Mouse (Mus musculus) heart, postnatal 14 days (tissue): Measurements from ENCODE around the gene Camk2g. TPM values are rescaled to one million over a fixed set of nuclear protein-coding genes. Genes with fewer than 3 reads are reported as not detected.
"Not testable (repeated sequence)": the region's sequence is repeated elsewhere in the genome, so short reads cannot be mapped to it uniquely, and the experiment has no call there.

ENCODE experiments used
- DNase-seq, 2 experiments: peaks; one replicate each; pipeline ENCODE4 v3.0.0; 2021 to 2022
- intact Hi-C: fragments of 180-260 bp; cut with DNase I; formaldehyde crosslinking; loops from one replicate; pipeline ENCODE4 v1.15.1; 2025
- total RNA-seq, 2 experiments: library from RNA; stranded (reverse); gene quantifications; 2 replicates each; pipeline ENCODE4 v1.2.3; 2021

Camk2g gene
- total RNA-seq, 2 experiments from 2014 or later = 40.8 to 42.3 TPM

GRCm38 (mm10) chr14:20713832-20714231 is 80.1 kb downstream of the Camk2g start:
- intact Hi-C loops = loop anchor here (2.0 kb wide), 1 partner anchor 13 kb away; no protein-coding TSS in a partner anchor
- no peak for DNase-seq

DNA sequence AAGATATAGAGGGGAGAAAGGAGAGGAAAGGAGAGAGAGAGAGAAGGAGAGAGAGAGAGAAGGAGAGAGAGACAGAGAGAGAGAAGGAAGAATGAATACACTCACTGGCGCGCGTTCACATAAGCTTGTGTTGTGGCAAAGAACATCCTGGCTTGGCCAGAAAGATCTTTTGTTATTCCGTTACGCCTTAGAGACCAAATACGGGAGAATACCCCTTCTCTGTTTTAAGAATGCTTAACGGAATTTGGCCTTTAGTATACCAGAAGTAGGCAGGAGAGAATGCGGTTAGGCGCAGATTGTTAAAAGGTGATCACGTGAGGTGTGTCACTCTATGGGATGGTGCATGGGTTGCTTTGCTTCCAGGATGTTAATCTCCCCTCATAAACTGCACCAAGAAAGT is 85.6 kb downstream of the Camk2g start:
- no peak for DNase-seq
- intact Hi-C loops = no loop called here

DNA sequence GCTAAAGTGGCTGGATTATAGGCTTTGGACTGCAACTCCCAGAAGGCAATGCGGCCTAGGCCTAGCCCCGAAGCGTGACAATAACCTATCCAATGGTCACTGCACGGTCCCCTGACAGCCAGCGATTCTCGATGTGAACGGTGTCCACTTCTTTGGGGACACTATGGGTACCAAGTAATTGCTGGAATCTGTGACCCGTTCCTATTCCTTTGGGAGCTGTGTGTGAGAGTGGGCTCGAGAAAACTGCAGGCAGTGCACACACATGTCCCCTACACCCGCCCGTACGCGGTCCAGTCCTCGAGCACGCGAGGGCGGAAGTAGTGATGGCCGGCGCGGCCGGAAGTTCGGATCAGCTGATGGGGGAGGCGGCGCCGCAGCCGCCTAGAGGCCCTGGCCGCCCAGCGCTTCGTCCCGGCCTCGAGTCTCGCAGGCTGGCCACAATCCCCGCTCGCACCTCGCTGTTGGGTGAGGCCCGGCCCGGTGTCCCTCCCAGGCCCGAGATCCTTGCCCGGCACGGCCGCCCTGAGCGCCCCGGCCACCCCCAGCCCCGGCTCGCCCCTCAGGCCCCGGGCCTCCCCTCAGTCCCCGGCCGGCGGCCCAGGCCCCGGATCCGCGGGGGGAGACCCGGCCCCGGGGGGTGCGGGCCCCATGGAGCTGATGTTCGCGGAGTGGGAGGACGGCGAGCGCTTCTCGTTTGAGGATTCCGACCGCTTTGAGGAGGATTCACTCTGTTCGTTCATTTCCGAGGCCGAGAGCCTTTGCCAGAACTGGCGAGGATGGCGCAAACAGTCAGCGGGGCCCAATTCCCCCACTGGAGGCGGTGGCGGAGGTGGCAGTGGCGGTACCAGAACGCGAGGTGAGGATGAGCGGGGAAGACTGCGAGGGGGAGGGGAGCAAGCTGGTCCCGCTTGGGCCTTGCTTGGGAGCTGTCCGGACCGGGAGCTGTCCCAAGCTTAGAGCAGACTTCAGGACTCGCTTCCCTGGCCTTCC is 86.4 kb downstream of the Camk2g start, which contains the start of gene Zswim8:
Zswim8 (plus strand) TSS at position 352 of the 990 bp plus-strand sequence.
- intact Hi-C loops = no loop called here
- peak; percentile 91 to 92 for DNase-seq

GRCm38 (mm10) chr14:20703461-20703860 is 90.4 kb downstream of the Camk2g start:
- intact Hi-C loops, DNase-seq: not testable (repeated sequence)

- intact Hi-C loops = no loop called here
- DNase-seq = peak; percentile 92 to 96
These were observed 91.0 kb downstream of the Camk2g start, which contains the start of gene Chchd1 for GRCm38 (mm10) chr14:20702741-20703381. Chchd1 (plus strand) TSS chr14:20703006.

DNA sequence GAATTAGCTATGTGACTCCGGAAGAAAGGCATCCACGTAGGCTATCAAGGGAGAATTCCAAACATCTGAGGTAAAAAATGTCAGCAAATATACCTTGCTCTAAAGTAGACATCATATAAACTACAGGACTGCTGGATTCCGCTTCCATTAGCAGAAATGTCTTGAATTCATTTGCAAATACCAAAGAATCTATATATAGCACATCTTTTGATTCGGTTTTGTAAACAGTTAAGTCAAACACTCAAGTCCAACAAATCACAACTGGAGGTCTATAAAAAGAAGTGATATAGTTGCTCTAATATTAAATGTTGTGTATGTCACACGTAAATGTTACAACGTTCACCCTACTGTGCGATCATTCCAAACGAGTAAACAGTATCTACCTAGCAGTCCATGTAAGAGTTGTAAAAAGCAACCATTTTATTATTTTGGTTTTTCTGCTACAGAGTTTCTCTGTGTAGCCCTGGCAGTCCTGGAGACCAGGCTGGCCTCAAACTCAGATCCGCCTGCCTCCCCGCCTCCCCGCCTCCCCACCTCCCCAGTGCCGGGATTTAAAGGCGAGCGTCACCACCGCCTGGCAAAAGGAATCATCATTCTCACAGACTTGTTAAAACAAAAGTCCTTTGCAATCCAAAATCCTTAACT is 91.7 kb downstream of the Camk2g start:
- intact Hi-C loops = no loop called here
- DNase-seq = no peak

- intact Hi-C loops = no loop called here
- DNase-seq = no peak
These were observed 92.3 kb downstream of the Camk2g start for GRCm38 (mm10) chr14:20701554-20701953.

GRCm38 (mm10) chr14:20700362-20700761 is 93.5 kb downstream of the Camk2g start:
- DNase-seq = no peak
- intact Hi-C loops = no loop called here

DNA sequence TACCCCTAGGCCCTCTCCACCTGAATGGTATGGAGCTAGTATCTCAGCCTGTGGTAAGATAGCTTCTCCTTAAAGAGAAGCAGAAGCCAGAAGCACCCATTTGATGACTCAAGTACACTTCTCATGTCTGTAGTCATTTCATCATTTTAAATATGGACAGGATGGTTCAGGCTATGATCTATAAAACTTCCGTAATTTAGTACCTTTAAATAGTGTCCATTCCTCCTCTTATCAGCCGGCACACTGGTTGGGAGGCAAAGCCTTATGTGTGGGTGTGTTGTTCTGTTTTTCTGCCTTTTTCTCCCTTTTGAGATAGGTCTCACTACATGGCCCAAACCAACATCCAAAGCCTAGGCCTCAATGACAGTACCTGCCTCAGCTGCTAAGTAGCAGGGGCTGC is 95.4 kb downstream of the Camk2g start:
- DNase-seq = no peak
- intact Hi-C loops = no loop called here

DNA sequence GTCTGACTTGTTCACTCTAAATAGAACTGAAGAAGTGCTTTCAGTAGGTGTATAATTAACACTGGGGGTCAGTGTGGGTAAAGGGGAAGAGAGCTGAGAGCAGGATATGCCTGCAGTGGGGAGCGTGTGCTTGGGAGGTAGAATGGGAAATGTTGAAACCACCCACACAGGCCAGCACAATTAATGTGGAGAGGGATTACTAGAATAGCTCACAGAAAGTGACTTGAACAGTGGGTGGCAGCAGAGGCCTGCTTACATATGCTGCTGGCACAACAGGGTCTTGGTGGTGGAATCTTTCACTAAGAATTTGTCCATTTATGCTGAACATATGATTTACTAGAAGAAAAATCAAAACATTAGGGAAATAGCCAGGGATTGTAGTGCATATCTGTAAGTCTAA is 96.9 kb downstream of the Camk2g start:
- DNase-seq = peak; percentile 44 to 62

DNA sequence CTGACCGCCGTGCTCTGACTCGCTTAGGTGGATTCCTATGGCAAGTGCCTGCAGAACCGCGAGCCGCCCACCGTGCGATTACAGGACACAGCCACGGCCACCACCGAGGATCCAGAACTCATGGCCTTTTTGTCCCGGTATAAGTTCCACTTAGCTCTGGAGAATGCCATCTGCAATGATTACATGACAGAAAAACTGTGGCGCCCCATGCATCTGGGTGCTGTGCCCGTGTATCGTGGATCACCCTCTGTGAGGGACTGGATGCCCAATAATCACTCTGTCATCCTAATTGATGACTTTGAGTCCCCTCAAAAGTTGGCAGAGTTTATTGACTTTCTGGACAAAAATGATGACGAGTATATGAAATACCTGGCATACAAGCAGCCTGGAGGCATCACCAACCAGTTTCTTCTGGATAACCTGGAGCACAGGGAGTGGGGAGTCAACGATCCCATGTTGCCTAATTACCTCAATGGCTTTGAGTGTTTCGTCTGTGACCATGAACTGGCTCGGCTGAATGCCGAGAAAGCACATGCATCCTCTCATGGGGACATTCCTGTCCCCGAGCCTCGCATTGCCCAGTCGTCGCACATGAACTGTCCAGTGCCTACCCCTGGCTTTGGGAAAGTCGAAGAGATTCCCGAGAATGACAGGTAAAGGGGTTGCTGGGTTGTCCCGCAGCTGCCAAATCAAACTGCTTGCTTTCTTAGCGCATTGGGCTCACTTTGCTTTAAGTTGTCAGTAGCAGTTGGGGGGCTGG is 97.9 kb downstream of the Camk2g start:
- peak in 1 of 2 experiments; percentile 37 for DNase-seq

More for the DNA sequence above, 96.9 kb downstream of the Camk2g start:
- intact Hi-C loops = no loop called here

GRCm38 (mm10) chr14:20694884-20695760 is 98.8 kb downstream of the Camk2g start, which contains the start of gene Fut11:
Fut11 (plus strand) TSS chr14:20694968.
- intact Hi-C loops = no loop called here
- peak; percentile 89 for DNase-seq

More for the DNA sequence above, 97.9 kb downstream of the Camk2g start:
- intact Hi-C loops = no loop called here

DNA sequence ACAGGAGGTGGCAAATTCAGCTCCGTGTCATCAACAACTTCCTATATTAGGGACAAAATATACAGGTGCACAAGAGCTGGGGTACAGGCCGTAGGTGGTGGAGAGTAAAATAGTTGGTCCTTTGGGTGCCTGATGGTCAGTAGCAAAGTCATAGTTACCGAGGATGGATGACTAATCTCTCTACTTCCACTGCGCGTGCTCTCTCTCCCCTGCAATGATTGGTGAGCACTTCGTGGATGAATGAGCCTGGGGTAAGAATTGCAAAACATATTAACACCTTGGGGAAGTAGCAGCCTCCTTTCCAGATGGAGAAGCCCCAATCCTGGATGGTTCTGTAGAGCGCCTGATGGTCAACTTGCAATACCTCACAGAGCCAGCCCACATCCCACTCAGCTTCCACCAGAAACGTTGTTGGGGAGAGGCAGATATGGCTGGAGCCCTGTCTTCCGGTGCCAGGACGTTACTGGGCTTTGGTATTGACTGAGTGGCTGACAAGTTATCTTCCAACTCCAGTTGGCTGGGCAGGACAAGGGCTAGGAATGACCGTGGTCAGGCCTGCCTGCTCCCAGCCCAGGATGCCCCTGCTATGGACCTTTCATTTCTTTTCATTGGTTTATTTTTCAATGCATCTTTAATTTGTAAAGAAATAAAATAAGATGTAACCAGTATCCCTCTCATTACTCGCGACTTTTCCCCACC is 99.6 kb downstream of the Camk2g start:
- no peak for DNase-seq
- intact Hi-C loops = no loop called here

GRCm38 (mm10) chr14:20693589-20694101 is 100.2 kb downstream of the Camk2g start:
- DNase-seq = no peak
- intact Hi-C loops = no loop called here

GRCm38 (mm10) chr14:20691772-20692171 is 102.1 kb downstream of the Camk2g start:
- no peak for DNase-seq
- intact Hi-C loops = no loop called here

- DNase-seq = no peak
- intact Hi-C loops = no loop called here
These were observed 104.9 kb downstream of the Camk2g start for GRCm38 (mm10) chr14:20689009-20689408.

DNA sequence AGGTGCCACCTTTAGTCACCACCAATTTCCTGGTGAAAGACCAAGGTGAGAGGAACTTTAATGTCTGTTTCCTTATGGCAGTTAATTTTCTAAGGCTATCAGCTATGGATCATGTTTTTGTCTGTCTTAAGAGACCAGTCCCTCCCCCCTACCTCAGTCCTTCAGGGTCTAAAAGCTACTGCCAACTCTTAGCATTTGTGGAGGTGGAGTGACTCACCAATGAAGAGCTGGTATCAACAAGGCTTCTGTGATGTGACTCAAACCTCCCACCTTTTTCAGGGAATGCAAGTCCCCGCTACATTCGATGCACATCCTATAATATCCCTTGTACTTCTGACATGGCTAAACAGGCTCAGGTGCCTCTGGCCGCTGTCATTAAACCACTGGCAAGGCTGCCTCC is 107.3 kb downstream of the Camk2g start:
- intact Hi-C loops = no loop called here
- no peak for DNase-seq
